Mouse (Mus musculus) adrenal gland (tissue): ENCODE results near the gene Tex13c1.

Experiments
- intact Hi-C: fragments of 180-260 bp; cut with DNase I; formaldehyde crosslinking; loops from one replicate; pipeline ENCODE4 v1.15.1; 2025
- long read RNA-seq, 2 experiments: library from polyadenylated mRNA; unstranded; transcript quantifications; one replicate each; pipeline ENCODE4 v2.0.0; 2020; ENCODE audit warnings: borderline replicate concordance in 1 of 2; ENCODE audit not compliant: insufficient replicate concordance in 1 of 2

Gene Tex13c1
- long read RNA-seq, experiment 1 = 0 reads
- long read RNA-seq, experiment 2 = 0 reads

- intact Hi-C loops = no loop called here
These were observed at the start of gene Tex13c1 for GRCm38 (mm10) chrX:43590860-43591259. Tex13c1 (plus strand) TSS chrX:43591160.
